Mouse (Mus musculus) liver, postnatal 0 days (tissue): ENCODE measurements at regions not wholly inside any gene's neighbourhood (a gene's known extent, or its start where the extent isn't known, plus 50 kb on each side); places are given as distances from the start of the nearest gene placed in this dataset.

Experiments
- ATAC-seq: fragments of 200-750 bp; cut with Nextera tagmentation; 2 replicates; pipeline ENCODE4 v1.8.0; 2017; ENCODE audit warnings: mild to moderate bottlenecking, moderate library complexity
- DNase-seq: peaks from one replicate; pipeline ENCODE4 v3.0.0-alpha.2; 2016
- H3K27ac ChIP-seq: fragments of 300-500 bp; sonication (generic); 2 replicates; pipeline ENCODE4 v1.5.1; 2014; ENCODE audit warnings: antibody characterized with exemption, moderate library complexity, mild to moderate bottlenecking, low read depth
- H3K27me3 ChIP-seq: fragments of 300-500 bp; sonication (generic); 2 replicates; pipeline ENCODE4 v1.6.1; 2014; ENCODE audit warnings: low read length, control low read depth, mixed read lengths; ENCODE audit not compliant: insufficient read depth
- H3K36me3 ChIP-seq: fragments of 300-500 bp; sonication (generic); replicated peaks from 2 replicates; pipeline ENCODE4 v1.6.1; 2014; ENCODE audit warnings: mild to moderate bottlenecking, control low read depth, low read length, moderate library complexity, mixed read lengths; ENCODE audit not compliant: insufficient read depth
- H3K4me1 ChIP-seq: fragments of 300-500 bp; sonication (generic); 2 replicates; pipeline ENCODE4 v1.6.1; 2014; ENCODE audit warnings: antibody characterized with exemption, mild to moderate bottlenecking, control low read depth; ENCODE audit not compliant: insufficient read depth
- H3K4me2 ChIP-seq: fragments of 300-500 bp; sonication (generic); 2 replicates; pipeline ENCODE4 v1.6.1; 2014; ENCODE audit warnings: low read depth, mild to moderate bottlenecking, low read length, moderate library complexity, mixed read lengths
- H3K4me3 ChIP-seq: fragments of 300-500 bp; sonication (generic); 2 replicates; pipeline ENCODE4 v1.5.1; 2014; ENCODE audit warnings: low read depth, low read length
- H3K9ac ChIP-seq: fragments of 300-500 bp; sonication (generic); replicated peaks from 2 replicates; pipeline ENCODE4 v1.6.1; 2014; ENCODE audit warnings: mild to moderate bottlenecking, moderate library complexity
- H3K9me3 ChIP-seq: fragments of 300-500 bp; sonication (generic); 2 replicates; pipeline ENCODE4 v1.6.1; 2016; ENCODE audit warnings: mild to moderate bottlenecking, control low read depth, low read length, mixed read lengths
- CTCF ChIP-seq: sonication (generic); IDR thresholded peaks from 2 replicates; pipeline ENCODE4 v1.5.1; 2016; ENCODE audit warnings: antibody characterized with exemption, low read depth
- EP300 ChIP-seq: IDR thresholded peaks from 2 replicates; pipeline ENCODE4 v1.6.1; 2016; ENCODE audit warnings: antibody characterized with exemption, low read depth, mild to moderate bottlenecking
- WGBS: fragments of 180-500 bp; shearing (Covaris S2); extraction: QIAGEN DNeasy Blood & Tissue Kit; methylation state at CpG from one replicate; pipeline ENCODE4 v1.1.7; 2014; ENCODE audit not compliant: insufficient replicate concordance; 5-methylcytosine and 5-hydroxymethylcytosine counted together

GRCm38 (mm10) chr8:103520141-103520866 is 581.1 kb upstream of the Cdh5 start:
- WGBS, result 59% methylated on average over 4 of the region's 4 CpGs
- ATAC-seq (no peak), DNase-seq (no peak)
- no peaks in the 10 kb centered on the region for H3K9me3 ChIP-seq
- H3K27ac ChIP-seq, result no peak overlapping the region
- H3K4me1 ChIP-seq, result no peaks in the 10 kb centered on the region
- TF ChIP-seq CTCF (no peak), EP300 (no peak)
- no peaks in the 10 kb centered on the region for H3K27me3 ChIP-seq
- no peak overlapping the region for H3K4me3 ChIP-seq
- H3K9ac ChIP-seq, result no peak overlapping the region
- H3K4me2 ChIP-seq, result no peak overlapping the region
- H3K36me3 ChIP-seq, result no peaks in the 10 kb centered on the region

- no peak for DNase-seq
- TF ChIP-seq CTCF (no peak), EP300 (no peak)
- WGBS, result 54% methylated on average over 4 of the region's 4 CpGs
Observed at GRCm38 (mm10) chr8:103530903-103531302, 570.5 kb upstream of the Cdh5 start.

GRCm38 (mm10) chr8:103534971-103535370 is 566.5 kb upstream of the Cdh5 start:
- ATAC-seq (no peak), DNase-seq (no peak)
- Histone ChIP-seq H3K36me3 (no peaks in the 10 kb centered on the region), H3K9me3 (no peaks in the 10 kb centered on the region), H3K4me3 (no peak overlapping the region), H3K9ac (no peak overlapping the region), H3K27ac (no peak overlapping the region), H3K4me1 (no peaks in the 10 kb centered on the region), H3K27me3 (no peaks in the 10 kb centered on the region), H3K4me2 (no peak overlapping the region)
- 68% methylated on average over 4 of the region's 4 CpGs for WGBS
- TF ChIP-seq EP300, result no peak
- no peak for TF ChIP-seq CTCF

More at GRCm38 (mm10) chr8:103530903-103531302, 570.5 kb upstream of the Cdh5 start:
- Histone ChIP-seq H3K27me3 (no peaks in the 10 kb centered on the region), H3K4me2 (no peak overlapping the region), H3K4me3 (no peak overlapping the region), H3K4me1 (no peaks in the 10 kb centered on the region), H3K9me3 (no peaks in the 10 kb centered on the region), H3K36me3 (no peaks in the 10 kb centered on the region), H3K9ac (no peak overlapping the region), H3K27ac (no peak overlapping the region)
- ATAC-seq, result no peak

GRCm38 (mm10) chr8:103536856-103537255 is 564.6 kb upstream of the Cdh5 start:
- no peak for DNase-seq
- Histone ChIP-seq H3K27me3 (no peaks in the 10 kb centered on the region), H3K4me2 (no peak overlapping the region), H3K9me3 (no peaks in the 10 kb centered on the region), H3K27ac (no peak overlapping the region), H3K4me1 (no peaks in the 10 kb centered on the region), H3K4me3 (no peak overlapping the region), H3K9ac (no peak overlapping the region), H3K36me3 (no peaks in the 10 kb centered on the region)
- TF ChIP-seq CTCF (no peak), EP300 (no peak)
- 65% methylated on average over 2 of the region's 2 CpGs for WGBS
- no peak for ATAC-seq

- no peaks in the 10 kb centered on the region for H3K36me3 ChIP-seq
- TF ChIP-seq EP300 (no peak), CTCF (no peak)
- no peak for ATAC-seq
Observed at GRCm38 (mm10) chr8:103541954-103542353, 559.5 kb upstream of the Cdh5 start.

GRCm38 (mm10) chr8:103551916-103552535 is 549.4 kb upstream of the Cdh5 start:
- no peaks in the 10 kb centered on the region for H3K4me1 ChIP-seq
- no peaks in the 10 kb centered on the region for H3K9me3 ChIP-seq
- H3K4me3 ChIP-seq, result no peak overlapping the region
- H3K27me3 ChIP-seq, result no peaks in the 10 kb centered on the region
- H3K4me2 ChIP-seq, result no peak overlapping the region
- WGBS, result 76% methylated on average over 8 of the region's 8 CpGs
- TF ChIP-seq EP300, result no peak
- TF ChIP-seq CTCF, result no peak
- H3K27ac ChIP-seq, result no peak overlapping the region
- no peak overlapping the region for H3K9ac ChIP-seq
- no peaks in the 10 kb centered on the region for H3K36me3 ChIP-seq
- DNase-seq (no peak), ATAC-seq (no peak)

More at GRCm38 (mm10) chr8:103541954-103542353, 559.5 kb upstream of the Cdh5 start:
- no peaks in the 10 kb centered on the region for H3K9me3 ChIP-seq
- no peak for DNase-seq
- H3K4me1 ChIP-seq, result no peaks in the 10 kb centered on the region
- WGBS, result 49% methylated on average over 2 of the region's 2 CpGs
- no peak overlapping the region for H3K4me2 ChIP-seq
- no peak overlapping the region for H3K4me3 ChIP-seq
- no peaks in the 10 kb centered on the region for H3K27me3 ChIP-seq
- no peak overlapping the region for H3K9ac ChIP-seq
- no peak overlapping the region for H3K27ac ChIP-seq
